24 mouse cellular contexts compared by ENCODE assay signal in genomic region chr11:115677511-115677910, GRCm38 (mm10).
"Had no signal": no experiment of that assay in that cellular context is flagged by ENCODE, and none has a peak within 500 bp of the region (broad histone marks: within the 10 kb centered on the region; RNA-seq: fewer than 3 reads in every experiment).

No protein-coding gene starts in this region.

- ATAC-seq: hindbrain, embryonic 16.5 days; intestine, embryonic 15.5 days; intestine, postnatal 0 days had no signal

- H3K9me3 ChIP-seq: heart, embryonic 10.5 days; heart, embryonic 12.5 days; hindbrain, embryonic 10.5 days; hindbrain, embryonic 12.5 days; intestine, embryonic 15.5 days; limb, embryonic 13.5 days; limb, embryonic 15.5 days had no signal

- H3K4me1 ChIP-seq: hindbrain, embryonic 12.5 days had no signal

- H3K27me3 ChIP-seq: heart, embryonic 12.5 days; hindbrain, embryonic 12.5 days; intestine, embryonic 15.5 days; limb, embryonic 13.5 days; limb, embryonic 15.5 days had no signal

- H3K4me2 ChIP-seq: heart, embryonic 12.5 days; hindbrain, embryonic 12.5 days; hindbrain, embryonic 14.5 days; intestine, embryonic 15.5 days; limb, embryonic 13.5 days; limb, embryonic 15.5 days had no signal

- H3K9ac ChIP-seq: heart, embryonic 12.5 days; hindbrain, embryonic 12.5 days; hindbrain, embryonic 14.5 days; intestine, embryonic 15.5 days; limb, embryonic 13.5 days; limb, embryonic 15.5 days had no signal

- H3K4me3 ChIP-seq: gastrocnemius, adult 2 months; heart, embryonic 10.5 days; heart, embryonic 12.5 days; hindbrain, embryonic 10.5 days; hindbrain, embryonic 12.5 days; intestine, embryonic 15.5 days; layer of hippocampus, adult 2 months; left cerebral cortex, adult 2 months; limb, embryonic 13.5 days; limb, embryonic 15.5 days had no signal

- DNase-seq: gastrocnemius, adult 2 months; gastrocnemius, postnatal 10 days; gastrocnemius, postnatal 25 days; heart, adult 18-20 months; heart, postnatal 10 days; heart, postnatal 4 days; kidney, adult 18-20 months; kidney, adult 8-10 months; kidney, postnatal 10 days; kidney, postnatal 25 days; kidney, postnatal 4 days; left cerebral cortex, postnatal 4 days had no signal

- H3K27ac ChIP-seq: gastrocnemius, adult 2 months; heart, embryonic 10.5 days; hindbrain, embryonic 10.5 days; hindbrain, embryonic 12.5 days; hindbrain, embryonic 14.5 days; intestine, embryonic 15.5 days; layer of hippocampus, adult 2 months; left cerebral cortex, adult 2 months; limb, embryonic 13.5 days; limb, embryonic 15.5 days had no signal
